Mouse (Mus musculus): ENCODE measurements around the gene Acr.

Acr gene

GRCm38 (mm10) chr15:89568114-89568513 lies at the start of gene Acr:
Gene Acr (plus strand): TSS chr15:89568326.
- in situ Hi-C loops (cut with MboI; ENCODE audit: unreplicated experiment in 2 of 2), result no loop called here

GRCm38 (mm10) chr15:89521951-89522350 lies 46.2 kb upstream of the Acr start:
- in situ Hi-C loops (cut with MboI; ENCODE audit: unreplicated experiment in 2 of 2), result no loop called here

- in situ Hi-C loops (cut with MboI; ENCODE audit: unreplicated experiment in 2 of 2), result no loop called here
Observed at GRCm38 (mm10) chr15:89522566-89523282, 45.4 kb upstream of the Acr start.

- in situ Hi-C loops (cut with MboI; ENCODE audit: unreplicated experiment in 2 of 2), result no loop called here
Observed at GRCm38 (mm10) chr15:89523283-89523832, 44.8 kb upstream of the Acr start.

- in situ Hi-C loops (cut with MboI; ENCODE audit: unreplicated experiment in 2 of 2), result no loop called here
Observed at GRCm38 (mm10) chr15:89524001-89524571, 44.0 kb upstream of the Acr start.

- in situ Hi-C loops (cut with MboI; ENCODE audit: unreplicated experiment in 2 of 2), result no loop called here
Observed at GRCm38 (mm10) chr15:89524611-89525415, 43.3 kb upstream of the Acr start.

GRCm38 (mm10) chr15:89525464-89525863 lies 42.7 kb upstream of the Acr start:
- in situ Hi-C loops (cut with MboI; ENCODE audit: unreplicated experiment in 2 of 2), result no loop called here

- in situ Hi-C loops (cut with MboI; ENCODE audit: unreplicated experiment in 2 of 2), result no loop called here
Observed at GRCm38 (mm10) chr15:89525896-89526295, 42.2 kb upstream of the Acr start.

GRCm38 (mm10) chr15:89526776-89527325 lies 41.3 kb upstream of the Acr start:
- in situ Hi-C loops (cut with MboI; ENCODE audit: unreplicated experiment in 2 of 2), result no loop called here

- in situ Hi-C loops (cut with MboI; ENCODE audit: unreplicated experiment in 2 of 2), result no loop called here
Observed at GRCm38 (mm10) chr15:89527466-89527865, 40.7 kb upstream of the Acr start.

- in situ Hi-C loops (cut with MboI; ENCODE audit: unreplicated experiment in 2 of 2), result no loop called here
Observed at GRCm38 (mm10) chr15:89528201-89528850, 39.8 kb upstream of the Acr start.

- in situ Hi-C loops (cut with MboI; ENCODE audit: unreplicated experiment in 2 of 2), result no loop called here
Observed at GRCm38 (mm10) chr15:89528923-89529322, 39.2 kb upstream of the Acr start.

- in situ Hi-C loops (cut with MboI; ENCODE audit: unreplicated experiment in 2 of 2), result no loop called here
Observed at GRCm38 (mm10) chr15:89530336-89530735, 37.8 kb upstream of the Acr start.

GRCm38 (mm10) chr15:89531399-89531798 lies 36.7 kb upstream of the Acr start:
- in situ Hi-C loops (cut with MboI; ENCODE audit: unreplicated experiment in 2 of 2), result no loop called here

- in situ Hi-C loops (cut with MboI; ENCODE audit: unreplicated experiment in 2 of 2), result no loop called here
Observed at GRCm38 (mm10) chr15:89532026-89532923, 35.9 kb upstream of the Acr start.

GRCm38 (mm10) chr15:89532924-89533842 lies 34.9 kb upstream of the Acr start:
- in situ Hi-C loops (cut with MboI; ENCODE audit: unreplicated experiment in 2 of 2), result no loop called here

GRCm38 (mm10) chr15:89533843-89534207 lies 34.3 kb upstream of the Acr start:
- in situ Hi-C loops (cut with MboI; ENCODE audit: unreplicated experiment in 2 of 2), result no loop called here

GRCm38 (mm10) chr15:89544171-89544570 lies 24.0 kb upstream of the Acr start:
- in situ Hi-C loops (cut with MboI; ENCODE audit: unreplicated experiment in 2 of 2), result no loop called here

- in situ Hi-C loops (cut with MboI; ENCODE audit: unreplicated experiment in 2 of 2), result no loop called here
Observed at GRCm38 (mm10) chr15:89547321-89547720, 20.8 kb upstream of the Acr start.

All from v-Abl transformed pro-B cells (cell line).